Mouse (Mus musculus) right cerebral cortex, adult 2 months (tissue): Measurements from ENCODE around the gene Pik3r1.

Source experiments
- DNase-seq, 2 experiments: peaks; one replicate each; pipeline ENCODE4 v3.0.0; 2021 to 2022; ENCODE audit warnings: low spot score in 2 of 2

Gene Pik3r1

GRCm38 (mm10) chr13:101767013-101767808, 806 bp downstream of the Pik3r1 start:
- DNase-seq = peak; percentile 52 to 61

GRCm38 (mm10) chr13:101766605-101767012, 1.4 kb downstream of the Pik3r1 start:
- peak in 1 of 2 experiments; percentile 6 for DNase-seq

- peak in 1 of 2 experiments; percentile 22 for DNase-seq
Observed at GRCm38 (mm10) chr13:101765976-101766375, 2.0 kb downstream of the Pik3r1 start.

GRCm38 (mm10) chr13:101764111-101764510, 3.9 kb downstream of the Pik3r1 start:
- no peak for DNase-seq

- peak in 1 of 2 experiments; percentile 12 for DNase-seq
Observed at GRCm38 (mm10) chr13:101763676-101764075, 4.3 kb downstream of the Pik3r1 start.

GRCm38 (mm10) chr13:101763149-101763548, 4.9 kb downstream of the Pik3r1 start:
- peak in 1 of 2 experiments; percentile 4 for DNase-seq

GRCm38 (mm10) chr13:101761617-101762016, 6.4 kb downstream of the Pik3r1 start:
- DNase-seq = no peak

- DNase-seq = no peak
Observed at GRCm38 (mm10) chr13:101760953-101761352, 7.1 kb downstream of the Pik3r1 start.

- no peak for DNase-seq
Observed at GRCm38 (mm10) chr13:101760001-101760687, 7.9 kb downstream of the Pik3r1 start.

GRCm38 (mm10) chr13:101759281-101759871, 8.6 kb downstream of the Pik3r1 start:
- no peak for DNase-seq

- DNase-seq = no peak
Observed at GRCm38 (mm10) chr13:101757801-101758422, 10.1 kb downstream of the Pik3r1 start.

GRCm38 (mm10) chr13:101755228-101755627, 12.8 kb downstream of the Pik3r1 start:
- no peak for DNase-seq

GRCm38 (mm10) chr13:101753639-101754038, 14.4 kb downstream of the Pik3r1 start:
- DNase-seq = no peak

- DNase-seq = no peak
Observed at GRCm38 (mm10) chr13:101751816-101752215, 16.2 kb downstream of the Pik3r1 start.

GRCm38 (mm10) chr13:101746012-101746595, 21.9 kb downstream of the Pik3r1 start:
- no peak for DNase-seq

- no peak for DNase-seq
Observed at GRCm38 (mm10) chr13:101744943-101745342, 23.1 kb downstream of the Pik3r1 start.

- DNase-seq = no peak
Observed at GRCm38 (mm10) chr13:101744053-101744452, 24.0 kb downstream of the Pik3r1 start.

GRCm38 (mm10) chr13:101743247-101743646, 24.8 kb downstream of the Pik3r1 start:
- DNase-seq = no peak

GRCm38 (mm10) chr13:101742596-101742995, 25.4 kb downstream of the Pik3r1 start:
- DNase-seq = no peak

GRCm38 (mm10) chr13:101741530-101742309, 26.3 kb downstream of the Pik3r1 start:
- DNase-seq = no peak
